Comparison of ENCODE assay signal across 10 mouse cellular contexts in the genomic region with DNA sequence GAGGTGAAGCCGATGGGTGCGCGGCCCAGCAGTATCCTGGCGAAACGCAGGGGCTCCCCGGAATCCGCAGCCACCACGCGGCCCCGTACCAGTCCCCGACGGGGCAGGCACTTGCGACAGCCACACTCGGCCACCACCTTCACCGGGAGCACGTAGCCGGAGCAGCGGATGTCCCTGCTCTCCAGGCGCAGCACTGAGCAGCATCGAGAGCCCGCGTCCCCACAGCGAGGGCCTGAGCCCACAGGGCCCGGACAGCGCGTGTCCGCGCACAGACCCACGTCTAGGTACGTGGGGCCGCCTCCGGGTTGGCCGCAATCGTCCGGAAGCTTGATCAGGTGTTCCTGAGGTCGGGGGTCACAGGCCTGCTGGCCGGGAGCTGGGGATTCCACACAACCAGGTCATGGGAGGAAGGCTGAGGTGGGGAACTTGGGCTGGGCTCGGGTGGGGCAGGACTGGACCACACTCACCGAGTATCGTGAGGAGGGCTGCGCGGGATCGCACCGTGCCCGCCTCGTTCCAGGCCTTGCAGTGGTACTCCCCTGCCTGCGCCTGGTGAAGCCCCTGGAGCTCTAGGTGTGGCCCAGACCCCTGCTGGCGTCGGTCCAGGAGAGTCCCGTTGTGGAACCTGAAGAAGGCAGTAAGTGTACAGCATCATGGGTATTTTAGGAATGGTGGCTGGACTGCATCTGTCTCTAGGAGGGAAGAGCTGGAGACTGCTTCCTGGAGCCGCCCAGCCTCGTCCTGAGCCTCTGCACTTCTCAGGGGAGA. TPM values are rescaled to one million over a fixed set of nuclear protein-coding genes. Genes with fewer than 3 reads are reported as not detected.
DNase-seq lines count a peak whose midpoint lies in the region; ATAC-seq and TF ChIP-seq lines count a peak whose summit lies in the region.
"Had no signal": no experiment of that assay in that cellular context is flagged by ENCODE, and none has a peak within 500 bp of the region (broad histone marks: within the 10 kb centered on the region; RNA-seq: fewer than 3 reads in every experiment).

No protein-coding gene starts in this region.

- DNase-seq in heart, postnatal 0 days (ENCODE audit: low spot score), result no peak
- no peak for DNase-seq in heart, postnatal 14 days
- DNase-seq in embryonic facial prominence, embryonic 10.5 days (ENCODE audit: low spot score), result peak; percentile 35
- no peak for DNase-seq in ovary, postnatal 36 days (ENCODE audit: low spot score)
- no peak for DNase-seq in spleen, adult 12 weeks (ENCODE audit: low spot score)
- no peak for DNase-seq in urinary bladder, postnatal 25 days (ENCODE audit: low spot score)
- DNase-seq: thymus, adult 18-20 months had no signal

- no peak for TF ChIP-seq EP300 in heart, postnatal 0 days (IDR thresholded peaks at IDR 0.05; ENCODE audit: low read depth)

- H3K4me3 ChIP-seq in heart, postnatal 0 days (ENCODE audit: low read depth, low read length), result peak overlapping the region; percentile 45
- peak overlapping the region; percentile 51 for H3K4me3 ChIP-seq in embryonic facial prominence, embryonic 10.5 days
- H3K4me3 ChIP-seq in hindbrain, embryonic 16.5 days (ENCODE audit: low read length), result peak overlapping the region; percentile 47
- peak overlapping the region; percentile 45 for H3K4me3 ChIP-seq in midbrain, embryonic 16.5 days (ENCODE audit: low read depth, low read length)

- TF ChIP-seq CTCF in heart, postnatal 0 days (IDR thresholded peaks at IDR 0.05; ENCODE audit: low read depth), result no peak

- ATAC-seq in heart, postnatal 0 days (ENCODE audit: insufficient read depth, low read depth), result no peak
- ATAC-seq in hindbrain, embryonic 16.5 days, result no peak
- ATAC-seq in midbrain, embryonic 16.5 days, result 0 out of 2 replicates have a peak, but pooled peaks have one; percentile 2
- ATAC-seq: CD4-positive, CD25-positive, alpha-beta regulatory T cell, adult 4 months had no signal

- no peak overlapping the region for H3K9ac ChIP-seq in heart, postnatal 0 days (replicated peaks; ENCODE audit: low read depth, low read length)
- H3K9ac ChIP-seq in hindbrain, embryonic 16.5 days (ENCODE audit: low read depth, low read length), result no peak overlapping the region
- 0 out of 2 replicates have a peak overlapping the region, but pooled peaks have one; percentile 63 for H3K9ac ChIP-seq in midbrain, embryonic 16.5 days (ENCODE audit: low read depth, low read length)

- intact Hi-C loops in heart, postnatal 14 days (cut with DNase I), result no loop called here

- H3K4me2 ChIP-seq in heart, postnatal 0 days (ENCODE audit: low read depth, low read length), result no peak overlapping the region
- H3K4me2 ChIP-seq in hindbrain, embryonic 16.5 days (ENCODE audit: low read length), result peak overlapping the region; percentile 56
- H3K4me2 ChIP-seq in midbrain, embryonic 16.5 days (ENCODE audit: low read length), result peak overlapping the region; percentile 59; the same call in 1 of the 2 replicates

- H3K9me3 ChIP-seq in heart, postnatal 0 days (replicated peaks; ENCODE audit: control insufficient read depth, low read length), result no peaks in the 10 kb centered on the region
- H3K9me3 ChIP-seq in embryonic facial prominence, embryonic 10.5 days, result 0 out of 2 replicates have a peak, but pooled peaks cover 4% of the 10 kb centered on the region
- H3K9me3 ChIP-seq in hindbrain, embryonic 16.5 days (ENCODE audit: control insufficient read depth, low read length), result no peaks in the 10 kb centered on the region; the same call in 1 of the 2 replicates
- H3K9me3 ChIP-seq in midbrain, embryonic 16.5 days (replicated peaks; ENCODE audit: control insufficient read depth, low read length, poor library complexity, severe bottlenecking), result no peaks in the 10 kb centered on the region

- H3K27ac ChIP-seq in heart, postnatal 0 days (ENCODE audit: low read depth), result no peak overlapping the region
- no peak overlapping the region for H3K27ac ChIP-seq in embryonic facial prominence, embryonic 10.5 days (replicated peaks)
- H3K27ac ChIP-seq in hindbrain, embryonic 16.5 days (ENCODE audit: low read depth, low read length), result no peak overlapping the region
- no peak overlapping the region for H3K27ac ChIP-seq in midbrain, embryonic 16.5 days (ENCODE audit: low read length)

- H3K27me3 ChIP-seq in heart, postnatal 0 days (ENCODE audit: control insufficient read depth, insufficient read depth, low read length), result peaks cover 91% of the 10 kb centered on the region
- peaks cover 100% of the 10 kb centered on the region for H3K27me3 ChIP-seq in embryonic facial prominence, embryonic 10.5 days (replicated peaks; ENCODE audit: low read depth, poor library complexity, severe bottlenecking)
- peaks cover 85% of the 10 kb centered on the region for H3K27me3 ChIP-seq in hindbrain, embryonic 16.5 days (replicated peaks; ENCODE audit: control insufficient read depth, insufficient read depth, low read length)
- H3K27me3 ChIP-seq in midbrain, embryonic 16.5 days (ENCODE audit: control insufficient read depth, insufficient read depth, low read depth, low read length), result peaks cover 86% of the 10 kb centered on the region

- H3K4me1 ChIP-seq in heart, postnatal 0 days (ENCODE audit: control insufficient read depth, insufficient read depth), result peaks cover 7% of the 10 kb centered on the region; the same call in 1 of the 2 replicates
- peaks cover 42% of the 10 kb centered on the region for H3K4me1 ChIP-seq in embryonic facial prominence, embryonic 10.5 days
- H3K4me1 ChIP-seq in hindbrain, embryonic 16.5 days (ENCODE audit: control insufficient read depth, insufficient read depth, low read depth, low read length), result peaks cover 23% of the 10 kb centered on the region
- H3K4me1 ChIP-seq in midbrain, embryonic 16.5 days (ENCODE audit: control insufficient read depth, insufficient read depth, low read length), result peaks cover 18% of the 10 kb centered on the region

- 21% methylated on average over 52 of the region's 52 CpGs for WGBS in heart, postnatal 0 days
- WGBS in embryonic facial prominence, embryonic 10.5 days, result 12% methylated on average over 52 of the region's 52 CpGs
- WGBS in hindbrain, embryonic 16.5 days, result 12% methylated on average over 50 of the region's 52 CpGs
- WGBS in midbrain, embryonic 16.5 days, result 10% methylated on average over 52 of the region's 52 CpGs

- no peaks in the 10 kb centered on the region for H3K36me3 ChIP-seq in heart, postnatal 0 days (replicated peaks; ENCODE audit: control insufficient read depth, insufficient read depth, low read length)
- H3K36me3 ChIP-seq in embryonic facial prominence, embryonic 10.5 days (replicated peaks), result no peaks in the 10 kb centered on the region
- no peaks in the 10 kb centered on the region for H3K36me3 ChIP-seq in hindbrain, embryonic 16.5 days (ENCODE audit: control insufficient read depth, insufficient read depth, low read length)
- no peaks in the 10 kb centered on the region for H3K36me3 ChIP-seq in midbrain, embryonic 16.5 days (ENCODE audit: control insufficient read depth, insufficient read depth, low read length)

RNA-seq across cellular contexts. Expression of a gene that starts 4.5 kb away (rescaled TPM):
- 0.23 and 0.43 TPM in 2 replicates for total RNA-seq in heart, postnatal 0 days (2014; rRNA removed; ENCODE audit: low replicate concordance)
- polyA plus RNA-seq in heart, postnatal 0 days (2015; fragmentation: Nextera tagmentation; extraction: Ambion mirVana), result 0.36 and 0.49 TPM in 2 replicates
- 1 to 10 TPM; 1.7 TPM for total RNA-seq in heart, postnatal 14 days (2021)
- 0.39 and 0.54 TPM in 2 replicates for polyA plus RNA-seq in embryonic facial prominence, embryonic 10.5 days (2016; fragmentation: Nextera tagmentation; extraction: Ambion mirVana)
- polyA plus RNA-seq in hindbrain, embryonic 16.5 days (2015; fragmentation: Nextera tagmentation; extraction: Ambion mirVana), result 6.6 and 7.0 TPM in 2 replicates
- polyA plus RNA-seq in midbrain, embryonic 16.5 days (2015; fragmentation: Nextera tagmentation; extraction: Ambion mirVana), result 6.3 and 6.6 TPM in 2 replicates
- polyA plus RNA-seq: CD4-positive, CD25-positive, alpha-beta regulatory T cell, adult 4 months had no signal

RNA-seq across cellular contexts. Expression of a gene that starts 19.0 kb away (rescaled TPM):
- 0.11 TPM in 1 of 2 replicates, not detected in the other for total RNA-seq in heart, postnatal 0 days (2014; rRNA removed; ENCODE audit: low replicate concordance)
- polyA plus RNA-seq in heart, postnatal 0 days (2015; fragmentation: Nextera tagmentation; extraction: Ambion mirVana), result 1.1 and 1.2 TPM in 2 replicates
- not detected for total RNA-seq in heart, postnatal 14 days (2021)
- polyA plus RNA-seq in embryonic facial prominence, embryonic 10.5 days (2016; fragmentation: Nextera tagmentation; extraction: Ambion mirVana), result 4.4 and 4.8 TPM in 2 replicates
- 3.5 and 3.7 TPM in 2 replicates for polyA plus RNA-seq in hindbrain, embryonic 16.5 days (2015; fragmentation: Nextera tagmentation; extraction: Ambion mirVana)
- 3.0 and 3.5 TPM in 2 replicates for polyA plus RNA-seq in midbrain, embryonic 16.5 days (2015; fragmentation: Nextera tagmentation; extraction: Ambion mirVana)

RNA-seq across cellular contexts. Expression of a gene that starts 19.3 kb away (rescaled TPM):
- 223 and 232 TPM in 2 replicates for total RNA-seq in heart, postnatal 0 days (2014; rRNA removed; ENCODE audit: low replicate concordance)
- polyA plus RNA-seq in heart, postnatal 0 days (2015; fragmentation: Nextera tagmentation; extraction: Ambion mirVana), result 666 and 702 TPM in 2 replicates
- total RNA-seq in heart, postnatal 14 days (2021), result 100 to 1,000 TPM; 404 to 405 TPM
- 159 and 164 TPM in 2 replicates for polyA plus RNA-seq in embryonic facial prominence, embryonic 10.5 days (2016; fragmentation: Nextera tagmentation; extraction: Ambion mirVana)
- polyA plus RNA-seq in hindbrain, embryonic 16.5 days (2015; fragmentation: Nextera tagmentation; extraction: Ambion mirVana), result 191 and 216 TPM in 2 replicates
- polyA plus RNA-seq in midbrain, embryonic 16.5 days (2015; fragmentation: Nextera tagmentation; extraction: Ambion mirVana), result 172 TPM in 2 replicates

RNA-seq across cellular contexts. Expression of a gene that starts 19.5 kb away (rescaled TPM):
- total RNA-seq in heart, postnatal 0 days (2014; rRNA removed; ENCODE audit: low replicate concordance), result 1.2 and 22.3 TPM in 2 replicates
- polyA plus RNA-seq in heart, postnatal 0 days (2015; fragmentation: Nextera tagmentation; extraction: Ambion mirVana), result 12.9 and 13.9 TPM in 2 replicates
- total RNA-seq in heart, postnatal 14 days (2021), result 10 to 100 TPM; 10.4 to 10.7 TPM
- polyA plus RNA-seq in embryonic facial prominence, embryonic 10.5 days (2016; fragmentation: Nextera tagmentation; extraction: Ambion mirVana), result 4.2 and 4.3 TPM in 2 replicates
- 13.6 and 14.3 TPM in 2 replicates for polyA plus RNA-seq in hindbrain, embryonic 16.5 days (2015; fragmentation: Nextera tagmentation; extraction: Ambion mirVana)
- polyA plus RNA-seq in midbrain, embryonic 16.5 days (2015; fragmentation: Nextera tagmentation; extraction: Ambion mirVana), result 12.0 and 12.3 TPM in 2 replicates

RNA-seq across cellular contexts. Expression of a gene that starts 50.7 kb away (rescaled TPM):
- 2.2 TPM in 1 of 2 replicates, not detected in the other for total RNA-seq in heart, postnatal 0 days (2014; rRNA removed; ENCODE audit: low replicate concordance)
- 1.5 and 1.9 TPM in 2 replicates for polyA plus RNA-seq in heart, postnatal 0 days (2015; fragmentation: Nextera tagmentation; extraction: Ambion mirVana)
- under 1 TPM in 1 of 2 experiments, not detected in 1; 0.41 TPM for total RNA-seq in heart, postnatal 14 days (2021)
- 17.1 and 18.0 TPM in 2 replicates for polyA plus RNA-seq in embryonic facial prominence, embryonic 10.5 days (2016; fragmentation: Nextera tagmentation; extraction: Ambion mirVana)
- polyA plus RNA-seq in hindbrain, embryonic 16.5 days (2015; fragmentation: Nextera tagmentation; extraction: Ambion mirVana), result 60.5 TPM in 2 replicates
- 58.9 and 65.7 TPM in 2 replicates for polyA plus RNA-seq in midbrain, embryonic 16.5 days (2015; fragmentation: Nextera tagmentation; extraction: Ambion mirVana)
